Mouse (Mus musculus): ENCODE data around the gene Hfe. TPM values are rescaled to one million over a fixed set of nuclear protein-coding genes. Genes with fewer than 3 reads are reported as not detected.

Hfe gene
- polyA plus RNA-seq, 2 experiments = 3.4 to 10.8 TPM

- ATAC-seq (ENCODE audit: insufficient read depth) (no peak), DNase-seq (ENCODE audit: low read depth in 3 of 3, low spot score in 3 of 3) (no peak)
- Histone ChIP-seq H3K27me3 (ENCODE audit: control insufficient read depth, insufficient read depth, low read length) (no peaks in the 10 kb centered on the region; the same call in 1 of the 2 replicates), H3K27ac (no peak overlapping the region), H3K4me3 (ENCODE audit: insufficient read depth in 1 of 2, low read depth in 2 of 2, low read length in 2 of 2) (no peak overlapping the region), H3K4me1 (replicated peaks; ENCODE audit: control insufficient read depth in 2 of 2, insufficient read depth in 2 of 2, low read length in 1 of 2) (peaks cover 0 to 2% of the 10 kb centered on the region in 2 experiments; a peak in 2 of 4 replicates), H3K4me2 (ENCODE audit: low read depth) (no peak overlapping the region), H3K9ac (replicated peaks) (no peak overlapping the region), H3K9me3 (ENCODE audit: control insufficient read depth, low read length) (no peaks in the 10 kb centered on the region), H3K36me3 (replicated peaks; ENCODE audit: control insufficient read depth, insufficient read depth, low read depth) (no peaks in the 10 kb centered on the region)
- no peak for TF ChIP-seq EP300 (IDR thresholded peaks at IDR 0.05; ENCODE audit: low read depth)
- TF ChIP-seq CTCF (IDR thresholded peaks at IDR 0.05; ENCODE audit: low read depth) = no peak
- WGBS (ENCODE audit: insufficient replicate concordance) = 26% methylated on average over 5 of the region's 5 CpGs
Observed at GRCm38 (mm10) chr13:23716261-23717042, 5.8 kb upstream of the Hfe start.

DNA sequence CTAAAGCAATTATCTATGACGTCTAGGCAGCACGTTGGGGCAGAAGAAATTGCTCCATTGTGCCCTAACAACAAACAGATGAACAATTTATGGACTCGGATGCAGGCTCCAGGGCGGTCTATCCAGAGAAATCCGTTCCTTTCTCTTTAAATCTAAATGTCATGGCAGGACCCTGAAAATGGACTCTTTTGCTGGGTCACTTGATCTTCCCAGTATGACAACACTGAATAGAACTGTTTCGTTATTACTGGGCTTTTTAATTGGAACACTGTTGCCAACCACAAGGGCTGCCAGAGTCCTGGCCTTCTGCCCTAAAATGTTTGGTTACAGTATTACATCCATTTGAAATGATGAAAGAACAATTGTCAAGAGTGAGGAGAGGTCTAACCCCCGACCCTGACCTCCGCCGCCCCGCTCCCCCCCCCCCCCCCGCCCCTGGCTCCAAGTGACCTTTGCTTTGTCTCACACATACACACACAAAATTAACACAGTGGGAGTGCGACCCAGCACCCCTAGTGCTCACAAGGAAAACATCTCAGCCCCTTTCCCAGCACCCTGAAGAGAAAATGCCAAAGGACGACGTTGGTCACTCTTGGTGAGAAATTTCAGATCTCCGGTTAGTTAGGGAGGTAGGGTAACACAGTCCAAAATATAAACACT lies 810 bp downstream of the Hfe start:
- ATAC-seq (ENCODE audit: insufficient read depth) = no peak
- peak overlapping the region; percentile 45 to 51 for H3K4me3 ChIP-seq (ENCODE audit: insufficient read depth in 1 of 2, low read depth in 2 of 2, low read length in 2 of 2)
- H3K4me2 ChIP-seq (ENCODE audit: low read depth) = peak overlapping the region; percentile 57
- H3K9me3 ChIP-seq (ENCODE audit: control insufficient read depth, low read length) = no peaks in the 10 kb centered on the region
- H3K4me1 ChIP-seq (replicated peaks; ENCODE audit: control insufficient read depth in 2 of 2, insufficient read depth in 2 of 2, low read length in 1 of 2) = peaks cover 2 to 9% of the 10 kb centered on the region in 2 experiments; a peak in 2 of 4 replicates
- no peaks in the 10 kb centered on the region for H3K36me3 ChIP-seq (replicated peaks; ENCODE audit: control insufficient read depth, insufficient read depth, low read depth)
- DNase-seq (ENCODE audit: low read depth in 3 of 3, low spot score in 3 of 3) = no peak
- H3K9ac ChIP-seq (replicated peaks) = peak overlapping the region; percentile 71
- H3K27me3 ChIP-seq (ENCODE audit: control insufficient read depth, insufficient read depth, low read length) = peaks cover 6% of the 10 kb centered on the region
- 37% methylated on average over 14 of the region's 15 CpGs for WGBS (ENCODE audit: insufficient replicate concordance)
- no peak overlapping the region for H3K27ac ChIP-seq
- TF ChIP-seq EP300 (IDR thresholded peaks at IDR 0.05; ENCODE audit: low read depth) (no peak), CTCF (IDR thresholded peaks at IDR 0.05; ENCODE audit: low read depth) (no peak)

DNA sequence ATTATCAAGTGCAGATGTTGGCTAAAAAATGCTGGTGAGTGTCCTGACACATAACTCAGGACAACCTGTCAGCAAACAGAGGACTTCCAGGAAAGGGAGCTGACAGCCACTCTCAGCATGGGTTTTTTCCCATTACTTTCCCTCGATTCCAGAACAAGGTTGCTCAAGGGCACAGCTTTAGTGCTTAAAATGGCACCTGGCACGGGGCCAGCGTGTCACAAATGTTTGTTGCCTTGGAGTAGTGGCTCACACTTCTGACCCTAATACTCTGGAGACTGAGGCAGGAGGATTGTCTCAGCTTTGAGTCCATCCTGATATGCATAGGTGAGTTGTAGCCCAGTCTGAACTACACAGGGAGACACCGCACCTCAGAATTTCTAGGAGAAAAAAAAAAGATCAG lies 2.0 kb downstream of the Hfe start:
- Histone ChIP-seq H3K4me1 (replicated peaks; ENCODE audit: control insufficient read depth in 2 of 2, insufficient read depth in 2 of 2, low read length in 1 of 2) (peaks cover 2 to 9% of the 10 kb centered on the region in 2 experiments; a peak in 2 of 4 replicates), H3K4me2 (ENCODE audit: low read depth) (no peak overlapping the region), H3K27ac (no peak overlapping the region), H3K9ac (replicated peaks) (no peak overlapping the region; the same call in 1 of the 2 replicates), H3K36me3 (replicated peaks; ENCODE audit: control insufficient read depth, insufficient read depth, low read depth) (no peaks in the 10 kb centered on the region), H3K4me3 (ENCODE audit: insufficient read depth in 1 of 2, low read depth in 2 of 2, low read length in 2 of 2) (no peak overlapping the region), H3K27me3 (ENCODE audit: control insufficient read depth, insufficient read depth, low read length) (peaks cover 6% of the 10 kb centered on the region), H3K9me3 (ENCODE audit: control insufficient read depth, low read length) (no peaks in the 10 kb centered on the region)
- ATAC-seq (ENCODE audit: insufficient read depth) (no peak), DNase-seq (ENCODE audit: low read depth in 3 of 3, low spot score in 3 of 3) (no peak)
- WGBS (ENCODE audit: insufficient replicate concordance) = 74% methylated on average over 4 of the region's 4 CpGs
- TF ChIP-seq EP300 (IDR thresholded peaks at IDR 0.05; ENCODE audit: low read depth) (no peak), CTCF (IDR thresholded peaks at IDR 0.05; ENCODE audit: low read depth) (no peak)

DNA sequence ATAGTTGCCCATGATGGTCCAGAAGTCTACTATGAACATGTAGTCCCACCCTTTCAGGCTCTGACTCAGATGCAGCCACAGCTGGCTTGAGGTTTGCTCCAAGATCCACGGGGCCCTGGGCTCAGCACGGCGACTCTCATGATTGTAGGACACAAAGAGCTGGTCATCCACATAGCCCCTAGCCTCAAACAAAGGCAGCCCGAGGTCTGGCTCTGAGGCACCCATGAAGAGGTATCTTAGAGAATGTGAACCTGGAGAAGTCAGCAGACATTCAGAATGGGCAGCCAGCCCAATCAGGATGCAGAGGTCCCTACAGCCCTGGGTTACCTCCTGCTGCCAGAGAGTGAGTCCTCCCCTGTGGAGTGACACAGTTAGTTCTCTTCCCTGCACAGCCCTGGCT lies 2.6 kb downstream of the Hfe start:
- Histone ChIP-seq H3K27me3 (ENCODE audit: control insufficient read depth, insufficient read depth, low read length) (peaks cover 6% of the 10 kb centered on the region), H3K4me3 (ENCODE audit: insufficient read depth in 1 of 2, low read depth in 2 of 2, low read length in 2 of 2) (no peak overlapping the region), H3K9me3 (ENCODE audit: control insufficient read depth, low read length) (no peaks in the 10 kb centered on the region), H3K36me3 (replicated peaks; ENCODE audit: control insufficient read depth, insufficient read depth, low read depth) (no peaks in the 10 kb centered on the region), H3K9ac (replicated peaks) (no peak overlapping the region), H3K4me1 (replicated peaks; ENCODE audit: control insufficient read depth in 2 of 2, insufficient read depth in 2 of 2, low read length in 1 of 2) (peaks cover 2 to 9% of the 10 kb centered on the region in 2 experiments; a peak in 2 of 4 replicates), H3K27ac (no peak overlapping the region), H3K4me2 (ENCODE audit: low read depth) (no peak overlapping the region)
- no peak for TF ChIP-seq EP300 (IDR thresholded peaks at IDR 0.05; ENCODE audit: low read depth)
- TF ChIP-seq CTCF (IDR thresholded peaks at IDR 0.05; ENCODE audit: low read depth) = no peak
- DNase-seq (ENCODE audit: low read depth in 3 of 3, low spot score in 3 of 3) (no peak), ATAC-seq (ENCODE audit: insufficient read depth) (no peak)
- 69% methylated on average over 4 of the region's 4 CpGs for WGBS (ENCODE audit: insufficient replicate concordance)

DNA sequence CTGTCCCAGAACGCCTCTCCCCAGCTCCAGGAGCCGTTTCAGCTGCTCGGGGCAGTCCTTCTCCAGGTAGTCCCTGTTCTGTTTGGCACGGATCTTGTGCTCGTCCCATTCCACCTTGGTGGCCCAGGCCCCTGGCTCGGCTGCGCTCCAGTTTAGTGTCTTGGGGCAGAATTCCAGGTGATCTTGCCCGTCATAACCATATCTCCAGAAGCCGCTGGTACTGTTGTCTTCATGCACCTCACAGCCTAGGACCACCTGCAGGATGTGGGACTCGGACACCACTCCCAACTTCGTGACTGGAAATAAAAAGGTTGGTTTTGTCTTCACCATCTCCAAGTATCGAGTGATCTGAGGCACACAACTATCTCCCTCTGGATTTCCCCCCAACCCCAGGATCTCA lies 3.9 kb downstream of the Hfe start:
- peaks cover 2 to 7% of the 10 kb centered on the region in 2 experiments; a peak in 2 of 4 replicates for H3K4me1 ChIP-seq (replicated peaks; ENCODE audit: control insufficient read depth in 2 of 2, insufficient read depth in 2 of 2, low read length in 1 of 2)
- no peak for DNase-seq (ENCODE audit: low read depth in 3 of 3, low spot score in 3 of 3)
- H3K27ac ChIP-seq = no peak overlapping the region
- H3K9me3 ChIP-seq (ENCODE audit: control insufficient read depth, low read length) = no peaks in the 10 kb centered on the region
- no peak overlapping the region for H3K4me3 ChIP-seq (ENCODE audit: insufficient read depth in 1 of 2, low read depth in 2 of 2, low read length in 2 of 2)
- no peak for ATAC-seq (ENCODE audit: insufficient read depth)
- H3K4me2 ChIP-seq (ENCODE audit: low read depth) = no peak overlapping the region
- H3K27me3 ChIP-seq (ENCODE audit: control insufficient read depth, insufficient read depth, low read length) = peaks cover 6% of the 10 kb centered on the region
- H3K36me3 ChIP-seq (replicated peaks; ENCODE audit: control insufficient read depth, insufficient read depth, low read depth) = no peaks in the 10 kb centered on the region
- H3K9ac ChIP-seq (replicated peaks) = no peak overlapping the region
- TF ChIP-seq CTCF (IDR thresholded peaks at IDR 0.05; ENCODE audit: low read depth) (no peak), EP300 (IDR thresholded peaks at IDR 0.05; ENCODE audit: low read depth) (no peak)
- WGBS (ENCODE audit: insufficient replicate concordance) = 77% methylated on average over 12 of the region's 12 CpGs

All from liver, embryonic 14.5 days (tissue).